ENCODE assay signal across 8 mouse cellular contexts in the genomic region with DNA sequence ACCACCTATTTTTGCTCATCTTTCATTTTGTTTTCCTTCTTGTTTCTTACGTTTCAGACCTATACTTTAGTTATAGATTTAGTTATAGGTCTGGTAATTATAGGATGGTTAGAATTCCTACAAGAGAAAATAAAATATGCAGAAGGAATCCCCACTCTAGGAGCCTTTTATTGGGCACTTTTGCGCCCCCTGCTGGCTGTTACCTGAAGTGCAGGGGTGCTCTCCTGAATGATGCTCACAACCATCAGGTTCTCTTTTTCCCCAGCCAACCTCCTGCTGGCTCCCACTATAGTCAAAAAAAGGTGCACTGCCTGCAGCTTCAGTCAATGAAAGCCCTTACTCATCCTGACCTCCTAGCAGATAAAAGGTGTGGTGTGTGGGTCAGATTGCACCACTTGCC. TPM values are rescaled to one million over a fixed set of nuclear protein-coding genes. Genes with fewer than 3 reads are reported as not detected.
A peak's percentile ranks its signal among the peaks of the same experiment; 100 is the strongest.
DNase-seq lines count a peak whose midpoint lies in the region; ATAC-seq lines count a peak whose summit lies in the region.
"Had no signal": no experiment of that assay in that cellular context is flagged by ENCODE, and none has a peak within 500 bp of the region (broad histone marks: within the 10 kb centered on the region; RNA-seq: fewer than 3 reads in every experiment).

No protein-coding gene starts in this region.

- no peak overlapping the region for H3K27ac ChIP-seq in kidney, embryonic 14.5 days (ENCODE audit: low read depth, low read length)
- no peak overlapping the region for H3K27ac ChIP-seq in limb, embryonic 10.5 days

- H3K9ac ChIP-seq in kidney, embryonic 14.5 days (ENCODE audit: low read depth, low read length) = no peak overlapping the region

- H3K9me3 ChIP-seq in kidney, embryonic 14.5 days (ENCODE audit: control insufficient read depth, low read length) = peaks cover 3% of the 10 kb centered on the region; the same call in 1 of the 2 replicates
- no peaks in the 10 kb centered on the region for H3K9me3 ChIP-seq in limb, embryonic 10.5 days (replicated peaks)

- peaks cover 42% of the 10 kb centered on the region for H3K36me3 ChIP-seq in kidney, embryonic 14.5 days (ENCODE audit: control insufficient read depth, insufficient read depth, low read length)
- H3K36me3 ChIP-seq in limb, embryonic 10.5 days = peaks cover 83% of the 10 kb centered on the region

- WGBS in kidney, embryonic 14.5 days = 54% methylated on average over 2 of the region's 2 CpGs
- WGBS in limb, embryonic 10.5 days = 49% methylated on average over 2 of the region's 2 CpGs

- no peaks in the 10 kb centered on the region for H3K27me3 ChIP-seq in kidney, embryonic 14.5 days (ENCODE audit: control insufficient read depth, insufficient read depth, low read length)
- H3K27me3 ChIP-seq in limb, embryonic 10.5 days (ENCODE audit: low read depth, poor library complexity, severe bottlenecking) = no peaks in the 10 kb centered on the region

- no peaks in the 10 kb centered on the region for H3K4me1 ChIP-seq in kidney, embryonic 14.5 days (ENCODE audit: control insufficient read depth, insufficient read depth, low read length)
- no peaks in the 10 kb centered on the region for H3K4me1 ChIP-seq in limb, embryonic 10.5 days

- H3K4me2 ChIP-seq in kidney, embryonic 14.5 days (replicated peaks; ENCODE audit: low read depth, low read length) = no peak overlapping the region

- ATAC-seq in kidney, embryonic 14.5 days (ENCODE audit: low FRiP score, low TSS enrichment) = no peak

- peak; percentile 41 for DNase-seq in kidney, adult 18-20 months
- DNase-seq in CD8-positive naive resting alpha-beta T cell, adult 2 months (ENCODE audit: low read depth in 2 of 2, low spot score in 2 of 2) = peak; percentile 29 to 37
- peak; percentile 51 for DNase-seq in ZHBTc4 (ENCODE audit: low read depth, low spot score)
- peak; percentile 70 for DNase-seq in limb, embryonic 10.5 days (ENCODE audit: low spot score)
- peak; percentile 66 for DNase-seq in thymus, postnatal 4 days
- DNase-seq in ovary, postnatal 14 days (ENCODE audit: low spot score) = no peak

- no peak overlapping the region for H3K4me3 ChIP-seq in kidney, embryonic 14.5 days (ENCODE audit: low read length)
- no peak overlapping the region for H3K4me3 ChIP-seq in limb, embryonic 10.5 days
- H3K4me3 ChIP-seq: erythroblast, embryonic 14.5 days had no signal

RNA-seq across cellular contexts. Expression of gene Polr1b, which starts 15.8 kb away (rescaled TPM):
- polyA plus RNA-seq in kidney, embryonic 14.5 days (2014; fragmentation: Nextera tagmentation; extraction: Ambion mirVana) = 12.8 and 31.1 TPM in 2 replicates
- 48.8 and 53.4 TPM in 2 replicates for polyA plus RNA-seq in limb, embryonic 10.5 days (2016; fragmentation: Nextera tagmentation; extraction: Ambion mirVana)

RNA-seq across cellular contexts. Expression of gene Ttl, which starts 19.2 kb away (rescaled TPM):
- 12.2 and 20.5 TPM in 2 replicates for polyA plus RNA-seq in kidney, embryonic 14.5 days (2014; fragmentation: Nextera tagmentation; extraction: Ambion mirVana)
- polyA plus RNA-seq in limb, embryonic 10.5 days (2016; fragmentation: Nextera tagmentation; extraction: Ambion mirVana) = 16.5 and 19.8 TPM in 2 replicates

RNA-seq across cellular contexts. Expression of gene Vinac1, which starts 37.0 kb away (rescaled TPM):
- not detected in 2 replicates for polyA plus RNA-seq in kidney, embryonic 14.5 days (2014; fragmentation: Nextera tagmentation; extraction: Ambion mirVana)
- 0.08 TPM in 1 of 2 replicates, not detected in the other for polyA plus RNA-seq in limb, embryonic 10.5 days (2016; fragmentation: Nextera tagmentation; extraction: Ambion mirVana)
- polyA plus RNA-seq: erythroblast, embryonic 14.5 days had no signal

RNA-seq across cellular contexts. Expression of gene Chchd5, which starts 44.5 kb away (rescaled TPM):
- polyA plus RNA-seq in kidney, embryonic 14.5 days (2014; fragmentation: Nextera tagmentation; extraction: Ambion mirVana) = 26.8 and 26.9 TPM in 2 replicates
- polyA plus RNA-seq in limb, embryonic 10.5 days (2016; fragmentation: Nextera tagmentation; extraction: Ambion mirVana) = 26.6 and 28.9 TPM in 2 replicates
